Mouse (Mus musculus) thymus, adult 2 months (tissue): ENCODE measurements at regions not wholly inside any gene's neighbourhood (a gene's known extent, or its start where the extent isn't known, plus 50 kb on each side); places are given as distances from the start of the nearest gene placed in this dataset.

Experiments used
- DNase-seq: peaks from one replicate; pipeline ENCODE4 v3.0.0; 2021
- H3K27ac ChIP-seq: fragments of 200-500 bp; 2 replicates; pipeline ENCODE4 v1.5.1; 2012; ENCODE audit warnings: low read length, control low read depth; ENCODE audit not compliant: control insufficient read depth, insufficient read depth
- H3K27me3 ChIP-seq: fragments of 200-500 bp; 2 replicates; pipeline ENCODE4 v1.6.1; 2012; ENCODE audit warnings: mild to moderate bottlenecking, low read length, moderate library complexity, mixed read lengths; ENCODE audit not compliant: control insufficient read depth, insufficient read depth
- H3K36me3 ChIP-seq: fragments of 200-500 bp; 2 replicates; pipeline ENCODE4 v1.6.1; 2012; ENCODE audit warnings: mild to moderate bottlenecking, low read length, moderate library complexity; ENCODE audit not compliant: control insufficient read depth, insufficient read depth
- H3K4me1 ChIP-seq: fragments of 200-500 bp; replicated peaks from 2 replicates; pipeline ENCODE4 v1.6.1; 2012; ENCODE audit warnings: low read length; ENCODE audit not compliant: control insufficient read depth, insufficient read depth
- H3K4me3 ChIP-seq: fragments of 200-500 bp; 2 replicates; pipeline ENCODE4 v1.5.1; 2012; ENCODE audit warnings: mild to moderate bottlenecking, low read length, control low read depth, moderate library complexity; ENCODE audit not compliant: control insufficient read depth, insufficient read depth
- CTCF ChIP-seq: fragments of 200-500 bp; IDR thresholded peaks from 2 replicates; pipeline ENCODE4 v1.5.1; 2012; ENCODE audit warnings: mild to moderate bottlenecking, control low read depth, low read length, moderate library complexity, borderline replicate concordance; ENCODE audit not compliant: control insufficient read depth, poor library complexity, insufficient read depth; ENCODE audit errors: extremely low read depth
- POLR2A ChIP-seq: fragments of 200-500 bp; IDR thresholded peaks from 2 replicates; pipeline ENCODE4 v1.6.1; 2012; ENCODE audit warnings: mild to moderate bottlenecking, low read length, control low read depth, moderate library complexity; ENCODE audit not compliant: control insufficient read depth, poor library complexity, insufficient read depth; ENCODE audit errors: extremely low read depth
- WGBS: fragments of 180-500 bp; shearing (Covaris S2); methylation state at CpG from one replicate; pipeline ENCODE4 v1.1.7; 2018; 5-methylcytosine and 5-hydroxymethylcytosine counted together

DNA sequence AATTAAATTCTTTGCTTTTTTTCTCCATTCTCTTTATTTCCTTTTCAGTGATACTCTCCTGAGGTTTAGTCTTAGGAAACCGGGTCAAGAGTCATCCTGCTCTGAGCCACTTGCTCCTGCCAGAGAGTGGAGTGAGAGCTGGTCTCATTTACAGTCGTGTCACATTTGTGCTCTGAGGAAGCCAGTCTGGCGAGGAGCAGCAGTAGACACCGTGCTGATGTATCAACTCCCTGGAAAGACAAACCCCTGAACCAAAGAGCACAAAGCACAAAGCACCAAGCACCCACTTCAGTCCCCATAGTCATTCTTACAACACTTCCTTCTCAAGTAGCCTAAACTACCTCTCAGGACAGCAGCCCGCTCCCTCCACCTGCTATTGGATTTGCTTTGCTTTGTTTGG, 390.7 kb downstream of the Wdr11 start:
- Histone ChIP-seq H3K27ac (no peak overlapping the region), H3K36me3 (no peaks in the 10 kb centered on the region), H3K4me1 (no peaks in the 10 kb centered on the region), H3K4me3 (no peak overlapping the region), H3K27me3 (no peaks in the 10 kb centered on the region)
- no peak for TF ChIP-seq POLR2A
- no peak for TF ChIP-seq CTCF
- no peak for DNase-seq
- WGBS = 74% methylated on average over 5 of the region's 5 CpGs

- Histone ChIP-seq H3K4me1 (no peaks in the 10 kb centered on the region), H3K27me3 (no peaks in the 10 kb centered on the region), H3K27ac (no peak overlapping the region), H3K36me3 (no peaks in the 10 kb centered on the region), H3K4me3 (no peak overlapping the region)
- TF ChIP-seq CTCF = no peak
- no peak for TF ChIP-seq POLR2A
- DNase-seq = no peak
- 91% methylated on average over 6 of the region's 6 CpGs for WGBS
These were observed 392.0 kb downstream of the Wdr11 start for GRCm38 (mm10) chr7:129983601-129984120.

DNA sequence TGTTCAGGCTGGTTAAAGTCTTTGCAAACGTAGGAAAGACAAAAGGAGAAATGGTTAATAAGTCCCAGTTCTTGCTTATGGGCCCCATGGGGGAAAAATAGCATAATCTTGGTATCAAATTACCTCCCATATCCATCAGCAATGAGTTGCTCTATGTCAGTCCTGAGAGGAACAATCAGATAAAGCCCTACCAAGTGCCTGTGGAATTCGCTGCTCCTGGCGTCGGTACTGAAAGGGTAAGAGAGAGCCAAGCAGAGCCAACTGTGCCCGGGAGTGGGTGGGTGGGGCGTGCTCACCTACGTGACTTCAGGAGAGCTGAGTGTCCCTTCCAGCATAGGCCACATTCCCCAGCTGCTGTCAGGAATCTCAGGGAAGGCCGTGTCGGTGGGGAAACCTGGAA, 392.7 kb downstream of the Wdr11 start:
- Histone ChIP-seq H3K27me3 (no peaks in the 10 kb centered on the region), H3K27ac (no peak overlapping the region), H3K36me3 (no peaks in the 10 kb centered on the region), H3K4me1 (no peaks in the 10 kb centered on the region), H3K4me3 (no peak overlapping the region)
- WGBS = 86% methylated on average over 9 of the region's 9 CpGs
- no peak for DNase-seq
- no peak for TF ChIP-seq POLR2A
- TF ChIP-seq CTCF = no peak

DNA sequence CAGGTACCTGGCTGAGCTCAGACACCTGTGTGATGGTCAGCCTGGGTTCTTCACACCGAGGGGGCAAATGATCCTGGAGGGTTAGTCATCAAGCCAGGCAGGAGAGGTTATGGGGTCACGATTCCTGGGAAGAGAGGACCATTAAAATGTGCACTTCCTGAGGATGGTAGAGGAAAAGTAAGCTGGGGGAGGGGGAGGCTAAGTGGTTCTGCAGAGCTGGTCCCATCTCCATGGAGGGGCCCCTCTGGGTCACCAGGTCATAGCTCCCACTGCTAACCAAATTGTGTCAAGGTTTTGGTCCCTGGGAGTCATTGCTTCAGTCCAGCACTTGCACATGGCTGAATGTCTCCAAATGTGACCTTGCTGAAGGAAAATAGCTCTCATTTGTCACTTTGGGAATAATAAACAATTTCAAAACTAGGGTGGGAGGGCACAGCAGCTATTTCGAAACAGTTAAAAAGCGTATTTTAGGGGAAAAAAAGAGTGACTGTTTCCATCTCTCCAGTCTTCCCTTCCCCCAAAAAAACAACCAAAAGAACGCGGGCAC, 395.5 kb downstream of the Wdr11 start:
- Histone ChIP-seq H3K4me3 (no peak overlapping the region), H3K27me3 (no peaks in the 10 kb centered on the region), H3K27ac (no peak overlapping the region), H3K4me1 (no peaks in the 10 kb centered on the region), H3K36me3 (no peaks in the 10 kb centered on the region)
- 77% methylated on average over 6 of the region's 6 CpGs for WGBS
- TF ChIP-seq POLR2A (no peak), CTCF (no peak)
- DNase-seq = no peak

- WGBS = 97% methylated on average over 4 of the region's 4 CpGs
- TF ChIP-seq POLR2A = no peak
- TF ChIP-seq CTCF = no peak
- DNase-seq = no peak
- H3K4me3 ChIP-seq = no peak overlapping the region
- H3K36me3 ChIP-seq = no peaks in the 10 kb centered on the region
- no peaks in the 10 kb centered on the region for H3K4me1 ChIP-seq
- H3K27ac ChIP-seq = no peak overlapping the region
- no peaks in the 10 kb centered on the region for H3K27me3 ChIP-seq
These were observed 396.1 kb downstream of the Wdr11 start for GRCm38 (mm10) chr7:129987713-129988112.

- no peak for DNase-seq
- no peak for TF ChIP-seq POLR2A
- no peak for TF ChIP-seq CTCF
These were observed 402.0 kb downstream of the Wdr11 start for GRCm38 (mm10) chr7:129993446-129994223.

More at GRCm38 (mm10) chr7:129993446-129994223, 402.0 kb downstream of the Wdr11 start:
- 89% methylated on average over 14 of the region's 14 CpGs for WGBS
- Histone ChIP-seq H3K4me1 (no peaks in the 10 kb centered on the region), H3K27me3 (no peaks in the 10 kb centered on the region), H3K36me3 (no peaks in the 10 kb centered on the region), H3K4me3 (no peak overlapping the region), H3K27ac (no peak overlapping the region)
